Mouse (Mus musculus) heart, postnatal 0 days (tissue): ENCODE measurements around the gene Kcnmb2.

Experiments used
- CTCF ChIP-seq: IDR thresholded peaks from 2 replicates; pipeline ENCODE4 v1.5.1; 2016; ENCODE audit warnings: antibody characterized with exemption, control low read depth, low read depth
- EP300 ChIP-seq: IDR thresholded peaks from 2 replicates; pipeline ENCODE4 v1.6.1; 2016; ENCODE audit warnings: antibody characterized with exemption, low read depth

GRCm38 (mm10) chr3:31954213-31954612, 51.9 kb downstream of the Kcnmb2 start:
- TF ChIP-seq CTCF (no peak), EP300 (no peak)
